Mouse (Mus musculus) adrenal gland, postnatal 0 days (tissue): ENCODE results near the gene Bud31. TPM values are rescaled to one million over a fixed set of nuclear protein-coding genes. Genes with fewer than 3 reads are reported as not detected.

Experiments used
- polyA plus RNA-seq: library from polyadenylated mRNA; unstranded; fragments of >200 nt; fragmentation: Nextera tagmentation; extraction: Ambion mirVana; gene quantifications from 2 replicates; pipeline ENCODE4 v1.2.1, GENCODE M21; 2015

Gene Bud31
- 227 and 301 TPM in 2 replicates for polyA plus RNA-seq

GRCm38 (mm10) chr5:145139571-145140519 lies at the start of gene Bud31, which contains the start of gene Pdap1:
Bud31 (plus strand) TSS chr5:145140362.
Pdap1 (minus strand) TSS chr5:145140238.

GRCm38 (mm10) chr5:145114071-145114605 lies 26.0 kb upstream of the Bud31 start, which contains the start of gene Arpc1b:
Arpc1b (plus strand) TSS chr5:145114215.

GRCm38 (mm10) chr5:145166536-145167305 lies 26.6 kb downstream of the Bud31 start, which contains the start of the genes Ptcd1 and Cpsf4:
Ptcd1 (minus strand) TSS chr5:145167108.
Cpsf4 (plus strand) TSS chr5:145167213.

GRCm38 (mm10) chr5:145191962-145192361 lies 51.8 kb downstream of the Bud31 start, which contains the start of gene Atp5j2:
Atp5j2 (minus strand) TSS chr5:145192062.

Other genes with a start within 250 kb of the Bud31 start
- gene Smurf1, start 174.5 kb upstream of the Bud31 start, polyA plus RNA-seq: 9.3 and 9.7 TPM in 2 replicates
- gene Gm4871, start 107.6 kb upstream of the Bud31 start, polyA plus RNA-seq: not detected in 2 replicates
- gene 1700018F24Rik, start 97.4 kb upstream of the Bud31 start, polyA plus RNA-seq: not detected in 2 replicates
- gene Arpc1a, start 56.5 kb upstream of the Bud31 start, polyA plus RNA-seq: 103 and 127 TPM in 2 replicates
- 0.06 TPM in 1 of 2 replicates, not detected in the other for gene Kpna7, start 56.3 kb upstream of the Bud31 start, polyA plus RNA-seq
- gene Arpc1b, start 26.1 kb upstream of the Bud31 start, polyA plus RNA-seq: 311 and 374 TPM in 2 replicates
- gene Pdap1, start 124 bp upstream of the Bud31 start, polyA plus RNA-seq: 58.7 and 70.8 TPM in 2 replicates
- 14.4 and 25.9 TPM in 2 replicates for gene Ptcd1, start 26.7 kb downstream of the Bud31 start, polyA plus RNA-seq
- gene Cpsf4, start 26.9 kb downstream of the Bud31 start, polyA plus RNA-seq: 19.0 and 22.3 TPM in 2 replicates
- 935 and 1,769 TPM in 2 replicates for gene Atp5j2, start 51.7 kb downstream of the Bud31 start, polyA plus RNA-seq
- 12.5 and 13.6 TPM in 2 replicates for gene Zkscan14, start 61.5 kb downstream of the Bud31 start, polyA plus RNA-seq
- 7.9 and 8.7 TPM in 2 replicates for gene Zkscan5, start 64.2 kb downstream of the Bud31 start, polyA plus RNA-seq
- gene Zfp655, start 91.4 kb downstream of the Bud31 start, polyA plus RNA-seq: 35.8 and 45.4 TPM in 2 replicates
- gene Zscan25, start 140.1 kb downstream of the Bud31 start, polyA plus RNA-seq: 0.35 and 0.50 TPM in 2 replicates
- gene Cyp3a57, start 204.9 kb downstream of the Bud31 start, polyA plus RNA-seq: not detected in 2 replicates